Mouse (Mus musculus) embryonic facial prominence, embryonic 14.5 days (tissue): ENCODE measurements around the gene Polr3h. TPM values are rescaled to one million over a fixed set of nuclear protein-coding genes. Genes with fewer than 3 reads are reported as not detected.
A peak's percentile ranks its signal among the peaks of the same experiment; 100 is the strongest.

ENCODE experiments used
- ATAC-seq: fragments of 200-750 bp; cut with Nextera tagmentation; 2 replicates; pipeline ENCODE4 v1.8.0; 2017; ENCODE audit warnings: low read depth, moderate number of reproducible peaks, moderate TSS enrichment
- DNase-seq: peaks from one replicate; pipeline ENCODE4 v3.0.0-alpha.2; 2015; ENCODE audit warnings: low spot score
- H3K27ac ChIP-seq: fragments of 300-500 bp; sonication (generic); replicated peaks from 2 replicates; pipeline ENCODE4 v1.5.1; 2014; ENCODE audit warnings: low read depth, mild to moderate bottlenecking, low read length, moderate library complexity
- H3K27me3 ChIP-seq: fragments of 300-500 bp; sonication (generic); replicated peaks from 2 replicates; pipeline ENCODE4 v1.6.1; 2014; ENCODE audit warnings: low read length; ENCODE audit not compliant: control insufficient read depth, insufficient read depth
- H3K36me3 ChIP-seq: fragments of 300-500 bp; sonication (generic); 2 replicates; pipeline ENCODE4 v1.6.1; 2014; ENCODE audit warnings: low read length, mixed read lengths; ENCODE audit not compliant: control insufficient read depth, insufficient read depth
- H3K4me1 ChIP-seq: fragments of 300-500 bp; sonication (generic); 2 replicates; pipeline ENCODE4 v1.6.1; 2014; ENCODE audit warnings: antibody characterized with exemption, low read length; ENCODE audit not compliant: control insufficient read depth, insufficient read depth
- H3K4me2 ChIP-seq: fragments of 300-500 bp; sonication (generic); 2 replicates; pipeline ENCODE4 v1.6.1; 2014; ENCODE audit warnings: low read depth, mild to moderate bottlenecking, low read length, moderate library complexity, mixed read lengths
- H3K4me3 ChIP-seq: fragments of 300-500 bp; sonication (generic); 2 replicates; pipeline ENCODE4 v1.5.1; 2014; ENCODE audit warnings: low read depth, mild to moderate bottlenecking, low read length
- H3K9ac ChIP-seq: fragments of 300-500 bp; sonication (generic); 2 replicates; pipeline ENCODE4 v1.6.1; 2014; ENCODE audit warnings: low read depth, mild to moderate bottlenecking, low read length, moderate library complexity, mixed read lengths
- H3K9me3 ChIP-seq: fragments of 300-500 bp; sonication (generic); 2 replicates; pipeline ENCODE4 v1.6.1; 2016; ENCODE audit warnings: low read length; ENCODE audit not compliant: control insufficient read depth
- WGBS: fragments of 180-500 bp; shearing (Covaris S2); extraction: QIAGEN DNeasy Blood & Tissue Kit; methylation state at CpG from one replicate; pipeline ENCODE4 v1.1.7; 2014; 5-methylcytosine and 5-hydroxymethylcytosine counted together
- polyA plus RNA-seq: library from polyadenylated mRNA; unstranded; fragments of >200 nt; fragmentation: Nextera tagmentation; extraction: Ambion mirVana; gene quantifications from 2 replicates; pipeline ENCODE4 v1.2.1, GENCODE M21; 2014

Polr3h gene
- polyA plus RNA-seq, 1 experiment from 2014 or later = 70.4 TPM

- Histone ChIP-seq H3K27ac (no peak overlapping the region), H3K4me3 (no peak overlapping the region), H3K4me2 (no peak overlapping the region), H3K27me3 (no peaks in the 10 kb centered on the region), H3K4me1 (no peaks in the 10 kb centered on the region), H3K36me3 (peaks cover 30% of the 10 kb centered on the region), H3K9me3 (no peaks in the 10 kb centered on the region), H3K9ac (no peak overlapping the region)
- no peak for DNase-seq
- WGBS = 70% methylated on average over 5 of the region's 5 CpGs
- no peak for ATAC-seq
These were observed 80.9 kb downstream of the Polr3h start for GRCm38 (mm10) chr15:81845033-81845625.

GRCm38 (mm10) chr15:81842275-81842674 is 83.8 kb downstream of the Polr3h start:
- H3K27ac ChIP-seq = no peak overlapping the region
- DNase-seq = no peak
- 0 out of 2 replicates have a peak, but pooled peaks cover 11% of the 10 kb centered on the region for H3K36me3 ChIP-seq
- no peak overlapping the region for H3K9ac ChIP-seq
- no peaks in the 10 kb centered on the region for H3K9me3 ChIP-seq
- H3K27me3 ChIP-seq = no peaks in the 10 kb centered on the region
- WGBS = 88% methylated on average over 7 of the region's 7 CpGs
- no peak overlapping the region for H3K4me2 ChIP-seq
- no peak overlapping the region for H3K4me3 ChIP-seq
- H3K4me1 ChIP-seq = peaks cover 5% of the 10 kb centered on the region; the same call in 1 of the 2 replicates
- ATAC-seq = no peak

GRCm38 (mm10) chr15:81840306-81840705 is 85.7 kb downstream of the Polr3h start:
- Histone ChIP-seq H3K36me3 (no peaks in the 10 kb centered on the region), H3K4me2 (no peak overlapping the region), H3K9ac (no peak overlapping the region), H3K9me3 (no peaks in the 10 kb centered on the region), H3K4me3 (no peak overlapping the region), H3K4me1 (peaks cover 18% of the 10 kb centered on the region), H3K27ac (no peak overlapping the region), H3K27me3 (no peaks in the 10 kb centered on the region)
- no peak for ATAC-seq
- DNase-seq = no peak
- 90% methylated on average over 7 of the region's 7 CpGs for WGBS

- ATAC-seq = no peak
- Histone ChIP-seq H3K9ac (no peak overlapping the region), H3K9me3 (no peaks in the 10 kb centered on the region), H3K4me1 (peaks cover 18% of the 10 kb centered on the region), H3K27ac (no peak overlapping the region), H3K36me3 (no peaks in the 10 kb centered on the region), H3K4me3 (no peak overlapping the region), H3K4me2 (no peak overlapping the region), H3K27me3 (no peaks in the 10 kb centered on the region)
- WGBS = 63% methylated on average over 4 of the region's 5 CpGs
- peak; percentile 40 for DNase-seq
These were observed 86.4 kb downstream of the Polr3h start for GRCm38 (mm10) chr15:81839634-81840033.

GRCm38 (mm10) chr15:81838554-81839235 is 87.3 kb downstream of the Polr3h start:
- H3K9ac ChIP-seq = no peak overlapping the region
- H3K27me3 ChIP-seq = no peaks in the 10 kb centered on the region
- no peak overlapping the region for H3K4me3 ChIP-seq
- H3K36me3 ChIP-seq = no peaks in the 10 kb centered on the region
- no peak overlapping the region for H3K27ac ChIP-seq
- no peak for DNase-seq
- 56% methylated on average over 14 of the region's 14 CpGs for WGBS
- no peak overlapping the region for H3K4me2 ChIP-seq
- H3K9me3 ChIP-seq = no peaks in the 10 kb centered on the region
- H3K4me1 ChIP-seq = peaks cover 18% of the 10 kb centered on the region
- ATAC-seq = no peak

Other genes starting within 250 kb of the Polr3h start
- gene Chadl, start 229.0 kb downstream of the Polr3h start, polyA plus RNA-seq = 11.5 and 14.7 TPM in 2 replicates
- 28.7 and 35.2 TPM in 2 replicates for gene Zc3h7b, start 181.2 kb downstream of the Polr3h start, polyA plus RNA-seq
- 73.7 and 90.1 TPM in 2 replicates for gene Rangap1, start 180.7 kb downstream of the Polr3h start, polyA plus RNA-seq
- gene Tef, start 123.8 kb downstream of the Polr3h start, polyA plus RNA-seq = 25.5 and 29.3 TPM in 2 replicates
- 23.0 and 26.8 TPM in 2 replicates for gene Tob2, start 67.4 kb downstream of the Polr3h start, polyA plus RNA-seq
- gene Phf5a, start 54.3 kb downstream of the Polr3h start, polyA plus RNA-seq = 138 and 146 TPM in 2 replicates
- gene Aco2, start 53.9 kb downstream of the Polr3h start, polyA plus RNA-seq = 160 and 165 TPM in 2 replicates
- gene Csdc2, start 10.5 kb upstream of the Polr3h start, polyA plus RNA-seq = 20.2 and 20.9 TPM in 2 replicates
- gene Pmm1, start 34.7 kb upstream of the Polr3h start, polyA plus RNA-seq = 43.0 and 43.5 TPM in 2 replicates
- not detected in 2 replicates for gene 1700029P11Rik, start 54.3 kb upstream of the Polr3h start, polyA plus RNA-seq
- gene Xrcc6, start 61.6 kb upstream of the Polr3h start, polyA plus RNA-seq = 68.4 and 68.8 TPM in 2 replicates
- gene Desi1, start 107.6 kb upstream of the Polr3h start, polyA plus RNA-seq = 27.2 and 27.7 TPM in 2 replicates
- gene Snu13, start 121.4 kb upstream of the Polr3h start, polyA plus RNA-seq = 262 and 292 TPM in 2 replicates
- gene 4930407I10Rik, start 132.9 kb upstream of the Polr3h start, polyA plus RNA-seq = not detected in 2 replicates
- gene Mei1, start 143.8 kb upstream of the Polr3h start, polyA plus RNA-seq = 0.14 TPM in 1 of 2 replicates, not detected in the other
- 29.6 and 30.2 TPM in 2 replicates for gene Ccdc134, start 201.7 kb upstream of the Polr3h start, polyA plus RNA-seq
- gene Srebf2, start 220.9 kb upstream of the Polr3h start, polyA plus RNA-seq = 99.2 and 123 TPM in 2 replicates